Mouse (Mus musculus) induced T-regulatory cell, adult 2 months (primary cell): Measurements from ENCODE around the gene Gm20388.
A peak's percentile ranks its signal among the peaks of the same experiment; 100 is the strongest.

Experiments used
- DNase-seq: peaks from one replicate; pipeline ENCODE4 v3.0.0-alpha.2; 2012; ENCODE audit warnings: low read depth

Gene Gm20388

GRCm38 (mm10) chr8:120566681-120567080 lies 656.0 kb downstream of the Gm20388 start:
- no peak for DNase-seq

DNA sequence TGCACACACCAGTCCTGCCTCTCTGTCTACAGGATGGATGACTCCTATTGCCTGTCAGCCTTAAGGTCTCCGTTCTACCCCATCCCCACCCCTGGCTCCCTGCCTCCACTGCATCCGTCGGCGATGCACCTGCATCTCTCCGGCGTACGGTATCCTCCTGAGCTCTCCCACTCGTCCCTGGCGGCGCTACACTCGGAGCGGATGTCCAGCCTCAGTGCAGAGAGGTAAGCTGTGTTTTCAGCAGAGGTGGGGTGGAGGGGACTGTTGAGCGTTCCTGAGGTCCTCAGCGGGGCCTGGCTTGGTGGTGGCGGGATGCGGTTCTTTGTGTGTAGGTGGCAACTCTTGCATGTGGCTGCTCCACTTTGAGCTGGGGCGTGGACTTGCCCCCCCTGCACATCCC lies 657.1 kb downstream of the Gm20388 start:
- DNase-seq, result no peak

DNA sequence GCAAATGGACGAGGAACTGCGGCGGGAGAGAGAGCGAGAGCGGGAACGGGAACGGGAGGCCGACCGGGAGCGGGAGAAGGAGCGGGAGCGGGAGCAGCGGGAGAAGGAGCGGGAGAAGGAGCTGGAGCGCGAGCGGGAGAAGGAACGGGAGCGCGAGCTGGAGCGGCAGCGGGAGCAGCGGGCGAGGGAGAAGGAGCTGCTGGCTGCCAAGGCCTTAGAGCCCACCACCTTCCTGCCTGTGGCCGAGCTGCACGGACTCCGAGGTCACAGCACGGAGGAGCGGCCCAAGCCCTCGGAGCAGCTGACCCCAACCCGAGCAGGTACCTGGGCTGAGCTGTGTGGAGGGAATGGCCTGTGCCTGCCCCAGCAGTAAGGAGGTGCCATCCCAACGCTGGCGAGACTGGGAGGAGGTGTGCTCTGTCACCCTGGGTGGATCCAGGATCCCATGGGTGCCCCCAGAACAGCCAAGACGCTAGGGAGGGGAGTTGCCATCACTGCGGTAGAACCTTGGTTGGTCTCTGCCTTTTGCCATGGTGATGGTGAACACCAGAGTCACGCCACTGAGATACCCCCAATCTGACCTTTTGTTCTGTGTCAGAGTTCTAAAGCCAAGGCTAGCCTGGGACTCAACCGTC lies 657.6 kb downstream of the Gm20388 start:
- DNase-seq, result no peak

DNA sequence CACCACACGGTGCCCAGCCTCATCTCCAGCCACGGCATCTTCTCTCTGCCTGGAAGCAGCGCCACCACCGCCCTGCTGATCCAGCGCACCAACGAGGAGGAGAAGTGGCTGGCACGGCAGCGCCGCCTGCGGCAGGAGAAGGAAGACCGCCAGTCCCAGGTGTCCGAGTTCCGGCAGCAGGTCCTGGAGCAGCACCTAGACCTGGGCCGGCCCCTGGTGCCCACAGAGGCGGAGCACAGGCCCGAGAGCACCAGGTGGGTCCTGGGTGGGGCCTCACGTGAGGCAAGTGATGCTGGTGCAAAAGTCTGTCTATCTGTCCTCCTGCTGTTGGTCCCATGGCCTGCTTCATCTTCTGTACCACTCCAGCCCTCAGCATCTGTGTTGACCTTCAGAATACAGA lies 658.5 kb downstream of the Gm20388 start:
- DNase-seq, result no peak

DNA sequence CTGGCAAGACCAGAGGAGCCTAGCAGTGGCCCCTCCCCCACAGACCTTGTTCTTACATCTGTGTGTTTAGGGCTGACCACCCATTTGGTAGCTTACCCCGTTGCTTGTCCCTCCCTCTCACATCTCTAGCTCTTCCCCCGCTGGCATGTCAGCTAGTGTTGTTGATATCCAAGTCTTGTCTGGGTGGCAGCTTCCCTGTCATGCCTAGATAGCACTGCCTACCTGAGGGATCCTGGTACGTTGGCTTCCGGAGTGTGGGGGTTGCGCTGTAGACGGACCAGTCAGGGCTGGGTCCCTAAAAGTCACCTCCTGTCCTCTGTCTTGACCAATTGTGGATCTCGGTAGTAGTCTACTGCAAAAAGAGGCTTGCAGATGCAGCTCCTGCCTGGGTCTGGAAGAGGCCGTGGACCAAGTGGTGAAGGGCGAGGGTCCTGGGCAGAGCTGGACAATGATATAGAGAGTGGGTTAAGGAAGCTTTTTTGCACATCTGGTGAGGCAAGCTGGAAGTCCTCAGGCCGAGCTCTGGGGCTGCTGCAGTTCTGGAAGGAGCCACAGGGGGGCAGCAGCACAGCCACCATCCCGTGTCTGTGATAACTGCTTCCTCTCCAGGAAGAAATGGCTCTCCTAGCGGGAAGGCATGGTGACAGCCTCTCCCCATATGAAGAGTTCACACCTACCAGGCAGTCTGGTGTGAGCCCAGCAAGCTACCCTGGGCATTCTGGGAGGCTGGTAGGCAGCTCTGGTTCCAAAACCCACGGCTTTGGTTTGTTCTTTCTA lies 659.5 kb downstream of the Gm20388 start:
- DNase-seq, result peak; percentile 76

- no peak for DNase-seq
These were observed 660.9 kb downstream of the Gm20388 start for GRCm38 (mm10) chr8:120571561-120571960.

GRCm38 (mm10) chr8:120572534-120572933 lies 661.9 kb downstream of the Gm20388 start:
- DNase-seq, result peak; percentile 22

GRCm38 (mm10) chr8:120573866-120574265 lies 663.2 kb downstream of the Gm20388 start:
- no peak for DNase-seq

GRCm38 (mm10) chr8:120574941-120575340 lies 664.3 kb downstream of the Gm20388 start:
- no peak for DNase-seq

DNA sequence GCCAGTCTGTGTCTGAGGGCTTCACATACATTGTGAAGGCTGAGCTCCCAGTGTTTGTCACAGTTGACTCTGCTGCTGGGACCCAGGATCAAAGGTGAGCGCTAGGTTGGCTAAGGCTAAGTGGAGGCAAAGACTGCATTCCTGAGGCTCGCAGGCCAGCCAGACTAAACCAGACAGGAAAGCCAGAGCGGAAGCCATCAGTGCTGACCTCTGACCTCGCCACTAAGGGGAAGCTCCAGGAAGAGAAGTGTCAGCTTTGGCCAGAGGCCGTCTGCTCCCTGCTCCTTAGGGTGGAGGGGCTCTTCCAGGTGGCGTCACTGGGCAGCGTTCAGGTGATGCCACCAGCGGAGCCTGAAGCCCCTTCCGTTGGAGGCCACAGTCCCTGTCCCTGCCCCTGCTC lies 665.2 kb downstream of the Gm20388 start:
- DNase-seq, result no peak

DNA sequence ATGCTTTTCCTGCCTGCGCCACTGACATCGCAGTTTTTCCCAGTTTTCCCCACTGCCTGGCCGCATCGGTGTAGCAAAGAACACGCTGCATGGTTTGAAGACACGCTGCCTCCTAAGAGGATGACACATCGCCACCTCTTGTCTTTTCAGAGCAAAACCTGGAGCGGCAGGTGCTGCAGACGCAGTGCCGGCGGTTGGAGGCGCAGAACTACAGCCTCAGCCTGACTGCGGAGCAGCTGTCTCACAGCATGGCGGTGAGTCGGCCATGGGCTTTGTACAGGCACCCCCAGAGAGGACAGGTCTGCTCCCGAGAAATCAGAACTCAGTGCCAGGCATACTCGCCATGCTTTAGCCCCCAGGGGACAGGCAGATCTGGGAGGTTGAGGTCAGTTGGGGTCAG lies 667.2 kb downstream of the Gm20388 start:
- no peak for DNase-seq

DNA sequence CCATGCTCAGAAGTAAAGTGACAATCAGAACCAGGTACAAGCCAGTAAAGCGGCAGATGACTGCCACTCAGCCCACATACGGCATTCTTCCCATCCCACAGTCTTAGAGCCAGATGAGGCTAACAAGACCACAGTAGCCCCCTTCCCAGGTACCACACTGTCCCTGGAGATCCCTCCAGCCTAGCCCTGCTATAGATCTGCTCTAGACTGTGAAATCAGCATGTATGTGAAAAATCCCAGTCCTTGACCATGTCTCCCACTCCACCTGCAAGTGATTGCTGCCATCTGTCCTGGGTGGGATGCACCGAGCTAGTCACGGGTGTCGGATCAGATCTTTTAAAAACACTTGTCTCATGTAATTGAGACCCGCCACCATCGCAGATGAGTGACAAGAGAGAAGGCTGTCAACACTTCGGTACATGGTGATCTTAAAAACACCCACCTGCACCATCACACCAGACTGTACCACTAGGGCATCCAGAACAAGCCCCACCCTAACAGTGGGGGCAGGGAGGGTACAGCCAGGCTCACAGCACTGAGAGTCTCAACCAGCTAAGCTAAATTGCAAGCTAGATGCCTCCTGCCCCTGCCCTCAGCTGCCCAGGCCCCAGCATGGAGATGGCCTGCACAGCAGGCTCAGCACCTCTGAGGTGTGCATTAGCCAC lies 669.8 kb downstream of the Gm20388 start:
- no peak for DNase-seq

DNA sequence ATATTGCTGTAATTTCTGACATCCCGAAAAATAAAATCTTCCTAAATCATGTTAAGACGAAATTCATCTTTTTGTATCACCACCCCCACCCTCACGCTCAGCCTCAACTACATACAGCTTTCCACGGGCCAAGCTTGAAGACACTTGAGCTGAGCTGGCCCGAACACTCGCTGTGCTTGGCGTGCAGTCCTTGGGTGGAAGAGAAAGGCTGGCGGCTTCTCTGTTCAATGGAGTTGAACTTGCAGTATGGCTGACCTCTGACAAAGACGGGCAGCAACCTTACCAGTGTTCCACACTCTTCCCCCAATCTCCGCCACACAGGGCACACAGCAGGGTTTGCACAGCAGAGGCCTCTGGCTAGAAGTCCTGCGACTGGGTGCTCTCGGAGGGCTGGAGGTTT lies 670.7 kb downstream of the Gm20388 start:
- DNase-seq, result no peak

DNA sequence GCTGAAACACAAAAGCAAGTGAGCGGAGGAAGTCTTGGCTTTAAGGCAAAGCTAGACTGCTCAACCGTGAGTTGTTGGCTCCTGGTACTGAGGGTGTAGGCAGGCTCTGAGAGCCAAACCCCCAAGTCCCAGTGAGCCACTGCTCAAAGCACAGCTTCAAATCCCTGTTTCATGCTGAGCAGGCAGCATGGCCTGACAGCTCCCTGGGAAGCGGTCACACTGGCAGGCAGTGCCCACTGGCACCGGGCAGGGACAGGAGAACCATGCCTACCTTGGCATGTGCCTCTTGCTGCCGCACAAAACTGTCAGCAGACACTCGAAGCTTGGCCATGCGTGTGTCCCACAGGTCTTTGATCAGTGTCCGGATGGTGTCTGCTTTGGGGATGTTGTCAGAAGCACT lies 671.2 kb downstream of the Gm20388 start:
- no peak for DNase-seq

GRCm38 (mm10) chr8:120585521-120585920 lies 674.9 kb downstream of the Gm20388 start:
- DNase-seq, result no peak

DNA sequence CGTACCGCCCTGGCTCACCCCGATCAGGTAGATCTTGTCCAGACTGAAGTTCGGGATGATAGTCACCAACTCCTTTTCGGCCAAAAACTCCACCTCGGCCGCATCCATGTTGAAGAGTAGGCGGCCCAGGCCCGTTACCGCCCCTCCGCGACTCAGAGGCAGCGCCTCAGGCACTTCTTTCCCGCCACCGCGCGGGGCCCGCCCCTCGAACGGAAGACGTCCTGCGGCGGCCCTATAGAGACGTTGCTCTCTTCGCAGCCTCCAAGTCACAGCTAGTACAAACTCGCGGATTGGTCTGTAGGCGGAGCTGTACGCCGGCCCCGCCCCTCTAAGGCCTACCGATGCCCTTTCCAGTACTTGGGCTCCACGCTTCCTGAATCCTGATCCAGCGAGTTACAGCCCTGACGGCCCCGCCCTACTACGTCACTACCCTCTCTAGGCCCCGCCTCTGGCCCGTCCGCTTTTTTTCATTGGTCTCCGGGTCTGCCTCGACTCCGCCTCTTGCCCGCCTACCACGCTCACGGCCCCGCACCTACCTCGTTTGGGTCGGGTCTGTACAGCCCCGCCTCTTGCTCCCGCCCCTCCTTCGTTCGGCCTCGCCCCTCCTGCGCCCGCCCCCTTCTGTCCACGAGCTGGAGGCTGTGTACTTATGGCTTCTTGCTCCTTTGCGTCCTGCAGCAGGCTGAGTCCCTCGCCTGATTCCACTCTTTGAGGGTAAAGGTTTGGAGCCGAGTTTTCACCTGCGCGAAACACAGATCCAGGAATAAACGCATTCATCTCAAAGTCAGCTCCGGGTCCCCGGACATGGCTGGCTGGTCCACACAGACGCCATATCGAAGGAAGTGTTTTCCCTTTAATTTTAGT lies 678.5 kb downstream of the Gm20388 start, which contains the start of gene Gins2:
Gene Gins2 (minus strand): TSS at position 397 of the 864 bp plus-strand sequence.
- DNase-seq, result peak; percentile 99

GRCm38 (mm10) chr8:120589921-120590320 lies 679.3 kb downstream of the Gm20388 start:
- DNase-seq, result no peak

GRCm38 (mm10) chr8:120591587-120592292 lies 681.1 kb downstream of the Gm20388 start:
- DNase-seq, result no peak

GRCm38 (mm10) chr8:120594571-120594970 lies 683.9 kb downstream of the Gm20388 start:
- peak; percentile 70 for DNase-seq

DNA sequence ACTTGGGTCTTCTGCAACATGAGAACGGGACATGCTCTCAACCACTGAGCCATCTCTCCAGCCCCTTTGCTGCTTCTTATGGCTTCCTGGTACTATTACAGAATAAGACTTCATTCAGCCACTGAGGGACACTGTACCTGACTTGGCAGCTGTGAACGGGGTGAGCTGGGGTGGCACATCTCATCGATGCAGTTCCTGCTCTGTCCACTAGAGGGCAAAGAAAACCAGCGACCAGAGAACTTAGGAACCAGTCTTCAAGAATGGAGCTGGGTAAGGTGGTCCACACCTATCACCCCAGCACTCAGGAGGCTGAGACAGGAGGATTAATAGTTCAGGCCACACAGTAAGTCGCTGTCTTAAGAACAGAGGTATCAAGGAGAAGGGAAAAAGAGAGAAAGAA lies 685.3 kb downstream of the Gm20388 start:
- DNase-seq, result peak; percentile 88

DNA sequence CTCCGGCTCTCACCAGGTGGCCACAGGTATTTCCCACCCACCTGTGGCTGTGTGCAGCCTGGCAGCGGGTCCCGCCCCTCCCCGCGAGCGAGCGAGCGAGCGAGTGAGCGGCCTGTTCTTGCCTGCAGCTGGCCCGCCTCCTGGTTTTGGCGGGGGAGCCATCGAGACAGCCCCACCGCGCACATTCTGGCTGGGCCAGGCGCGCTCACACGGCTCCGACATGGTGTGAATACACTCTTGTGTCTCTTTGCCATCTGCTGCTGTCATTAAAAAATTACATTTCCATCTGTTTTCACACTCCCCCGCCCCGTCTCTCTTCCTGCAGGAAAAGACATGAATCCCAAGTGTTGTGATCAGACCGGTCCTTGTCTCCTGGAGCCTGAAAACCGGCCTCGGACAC lies 687.9 kb downstream of the Gm20388 start:
- DNase-seq, result no peak
